Mouse (Mus musculus) layer of hippocampus, adult 9-11 months (tissue): ENCODE results near the gene Smg5.
"Not testable (repeated sequence)": the region's sequence is repeated elsewhere in the genome, so short reads cannot be mapped to it uniquely, and the experiment has no call there.

ENCODE experiments used
- DNase-seq: peaks from one replicate; pipeline ENCODE4 v3.0.0; 2022

Smg5 gene

DNA sequence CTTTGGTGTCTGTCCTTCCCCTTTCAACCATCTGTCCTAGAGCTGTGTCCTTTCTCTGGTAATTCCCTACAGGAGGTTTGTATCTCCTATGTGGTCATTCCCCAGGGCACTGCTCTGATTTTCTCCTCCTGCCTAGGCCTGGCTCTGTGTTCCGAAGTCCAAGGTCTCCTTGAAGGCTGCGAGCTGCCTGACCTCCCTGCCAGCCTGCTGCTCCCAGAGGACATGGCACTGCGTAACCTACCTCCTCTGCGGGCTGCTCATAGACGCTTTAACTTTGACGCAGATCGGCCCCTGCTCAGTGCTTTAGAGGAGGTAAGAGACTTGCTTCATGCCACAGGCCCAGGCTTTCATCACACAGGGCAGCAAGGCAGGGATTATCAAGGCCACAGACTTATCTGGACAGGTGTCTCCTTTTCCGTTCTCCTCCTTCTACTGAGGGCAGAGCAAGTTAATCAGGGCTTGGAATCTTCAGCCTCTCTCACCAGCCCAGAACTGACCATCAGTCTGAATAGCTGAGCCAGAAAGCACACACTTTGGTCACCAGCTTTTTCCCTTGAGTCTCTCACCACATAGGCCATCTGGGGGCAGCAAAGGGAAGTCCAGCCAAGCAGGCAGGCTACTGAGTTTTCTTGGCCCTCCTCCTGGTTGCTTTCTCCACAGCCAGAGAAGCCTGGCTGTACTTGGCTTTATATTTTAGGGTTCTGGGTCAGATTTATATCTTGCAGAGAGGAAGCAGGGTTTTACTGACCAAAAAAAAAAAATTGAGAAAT is 18.5 kb downstream of the Smg5 start:
- no peak for DNase-seq

DNA sequence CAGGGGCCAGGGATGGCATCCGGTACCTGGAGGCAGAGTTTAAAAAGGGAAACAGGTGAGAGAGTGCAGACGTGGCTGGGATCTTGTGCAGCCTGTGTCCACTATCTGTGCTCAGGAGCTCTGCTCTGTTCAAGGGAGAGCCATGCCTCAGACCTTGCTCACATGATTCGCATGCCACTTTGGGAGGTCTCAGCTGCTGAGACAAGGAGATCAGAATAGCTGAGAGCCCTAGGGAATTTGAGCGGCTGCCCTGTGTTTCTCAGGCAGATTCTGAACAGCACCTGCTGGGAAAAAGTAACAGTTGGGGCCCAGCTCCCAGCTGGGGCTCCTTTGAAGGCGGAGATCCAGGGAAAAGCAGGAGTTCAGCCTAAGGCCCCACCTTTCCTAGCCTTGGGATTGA is 23.5 kb downstream of the Smg5 start:
- no peak for DNase-seq

DNA sequence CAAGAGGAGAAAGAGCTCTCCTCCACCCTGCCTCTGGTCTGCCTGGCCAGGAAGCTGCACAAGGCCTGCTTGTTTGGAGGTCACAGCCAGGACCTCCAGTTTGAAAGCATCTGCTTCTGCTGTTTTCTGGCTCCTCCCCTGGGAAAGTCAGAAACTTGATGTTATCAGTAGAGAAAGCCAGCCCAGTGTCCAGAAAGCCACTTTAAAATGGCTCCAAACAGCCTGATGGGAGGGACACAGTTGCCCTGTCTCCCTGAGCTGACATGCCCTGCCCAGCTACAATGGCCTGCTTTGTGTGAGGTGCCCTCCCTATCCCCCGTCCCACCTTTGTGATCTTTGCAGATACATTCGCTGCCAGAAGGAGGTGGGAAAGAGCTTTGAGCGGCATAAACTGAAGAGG is 23.9 kb downstream of the Smg5 start:
- DNase-seq, result no peak

DNA sequence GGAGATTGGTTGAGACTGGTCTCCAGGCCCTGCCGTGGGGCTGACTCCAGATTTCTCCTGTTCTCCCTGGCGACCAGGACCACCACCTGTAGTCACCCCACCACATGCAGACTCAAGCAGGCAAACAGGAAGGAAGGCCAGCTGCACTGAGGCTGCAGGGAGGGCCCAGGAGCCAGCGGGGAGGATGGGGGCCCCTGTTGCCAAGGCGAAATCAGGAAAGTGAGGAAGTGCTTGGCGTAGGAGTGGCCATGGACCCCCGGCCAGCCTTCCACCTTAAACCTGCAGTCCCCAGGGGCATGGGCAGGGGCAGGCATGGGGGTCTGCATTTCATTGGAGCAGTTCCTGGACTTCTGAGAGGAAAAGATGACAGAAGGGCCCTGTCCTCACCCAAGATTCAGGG is 25.0 kb downstream of the Smg5 start:
- no peak for DNase-seq

DNA sequence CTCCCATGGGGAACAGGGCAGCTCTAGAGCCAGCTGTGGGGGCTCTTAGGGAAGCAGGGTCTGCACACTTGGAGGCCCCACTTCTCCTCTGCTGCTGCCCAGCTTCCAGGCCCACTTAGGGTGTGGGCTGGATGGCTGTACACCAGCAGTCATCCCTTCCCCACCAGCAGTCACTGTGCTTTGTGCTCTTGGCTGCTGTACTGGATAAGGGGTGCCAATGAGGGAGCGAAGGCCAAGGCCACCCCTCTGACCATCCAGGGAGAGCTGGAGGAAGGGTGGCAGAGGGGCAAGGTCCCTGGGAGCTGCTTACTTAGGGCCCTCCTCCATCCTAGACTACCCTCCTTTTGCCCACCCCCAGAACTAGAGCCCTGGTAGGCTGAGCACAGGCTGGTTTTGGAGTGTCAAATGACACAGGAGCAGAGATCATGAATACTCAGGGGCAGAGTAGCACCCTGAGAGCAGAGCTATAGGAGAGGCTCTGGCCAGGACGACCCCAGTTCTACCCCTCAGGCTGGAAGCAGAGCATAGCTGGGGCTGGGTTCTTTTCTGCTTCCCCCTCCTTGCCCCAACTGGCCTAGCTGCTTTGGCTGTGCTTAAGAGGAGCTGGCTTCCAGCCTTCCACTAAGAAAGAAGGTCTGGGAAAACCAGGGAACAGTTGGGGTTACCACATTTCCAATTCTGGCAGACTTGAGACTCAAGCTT is 25.7 kb downstream of the Smg5 start:
- DNase-seq, result no peak

DNA sequence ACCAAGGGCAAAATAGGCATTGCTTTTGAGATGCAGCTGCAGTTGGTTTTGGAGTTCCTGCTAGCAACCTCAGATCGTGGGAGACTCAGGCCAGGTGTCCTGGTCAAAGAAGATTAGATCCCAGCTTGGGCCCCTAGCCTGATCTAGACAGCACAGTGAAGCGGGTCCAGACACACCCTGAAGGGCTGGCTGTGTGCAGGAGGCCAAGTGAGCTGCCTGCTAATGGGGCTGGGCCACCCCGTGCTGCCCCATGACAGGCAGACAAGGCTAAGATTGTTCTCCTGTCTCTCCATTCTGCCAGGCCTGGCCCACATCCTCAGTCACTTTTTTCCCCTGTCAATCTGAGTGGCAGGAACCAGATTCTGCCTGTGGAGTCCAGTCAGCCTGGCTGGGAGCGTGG is 27.6 kb downstream of the Smg5 start:
- peak; percentile 82 for DNase-seq

DNA sequence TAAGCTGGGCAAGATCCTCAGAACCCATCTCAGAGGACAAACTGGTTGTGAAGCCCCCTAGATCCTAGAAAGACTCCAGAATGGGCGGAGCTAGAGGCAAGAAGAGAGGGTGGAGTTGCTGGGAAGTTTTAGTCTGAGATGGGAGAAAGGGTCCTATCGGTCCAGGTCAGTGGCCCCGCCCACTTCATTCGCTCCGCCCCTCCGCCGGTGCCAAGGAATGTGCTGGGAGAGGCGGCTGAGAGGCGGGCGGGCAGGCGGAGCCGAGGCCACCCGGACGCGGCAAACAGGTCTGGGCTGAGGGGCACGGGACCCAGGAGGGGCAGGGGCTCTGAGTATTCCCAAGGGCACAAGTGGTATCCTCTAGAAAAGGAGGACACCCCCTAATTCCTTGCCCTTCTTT is 28.3 kb downstream of the Smg5 start, which contains the start of gene Paqr6:
TSS of gene Paqr6 (plus strand) at position 248 of the 400 bp plus-strand sequence.
- no peak for DNase-seq

DNA sequence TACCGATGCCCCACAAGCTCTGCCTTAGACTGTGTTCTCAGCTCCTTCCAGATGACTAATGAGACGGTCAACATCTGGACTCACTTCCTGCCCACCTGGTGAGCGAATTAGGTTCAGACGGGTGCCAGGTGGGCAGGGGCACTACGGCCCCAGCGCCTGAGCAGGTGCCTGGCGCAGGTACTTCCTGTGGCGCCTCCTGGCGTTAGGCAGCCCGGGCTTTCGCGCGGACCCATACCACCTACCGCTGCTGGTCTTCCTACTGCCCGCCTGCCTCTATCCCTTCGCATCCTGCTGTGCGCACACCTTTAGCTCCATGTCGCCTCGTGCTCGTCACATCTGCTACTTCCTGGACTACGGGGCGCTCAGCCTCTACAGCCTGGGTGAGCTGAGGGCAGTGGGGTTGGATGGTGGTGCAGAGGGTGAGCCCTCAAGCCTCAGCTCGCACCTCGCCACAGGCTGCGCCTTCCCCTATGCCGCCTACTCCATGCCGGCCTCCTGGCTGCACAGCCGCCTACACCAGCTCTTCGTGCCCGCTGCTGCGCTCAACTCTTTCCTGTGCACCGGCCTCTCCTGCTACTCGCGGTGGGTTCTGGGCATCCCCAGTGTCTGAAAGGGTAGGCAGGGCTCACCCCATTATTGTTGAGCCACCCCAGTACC is 29.8 kb downstream of the Smg5 start:
- DNase-seq, result no peak

DNA sequence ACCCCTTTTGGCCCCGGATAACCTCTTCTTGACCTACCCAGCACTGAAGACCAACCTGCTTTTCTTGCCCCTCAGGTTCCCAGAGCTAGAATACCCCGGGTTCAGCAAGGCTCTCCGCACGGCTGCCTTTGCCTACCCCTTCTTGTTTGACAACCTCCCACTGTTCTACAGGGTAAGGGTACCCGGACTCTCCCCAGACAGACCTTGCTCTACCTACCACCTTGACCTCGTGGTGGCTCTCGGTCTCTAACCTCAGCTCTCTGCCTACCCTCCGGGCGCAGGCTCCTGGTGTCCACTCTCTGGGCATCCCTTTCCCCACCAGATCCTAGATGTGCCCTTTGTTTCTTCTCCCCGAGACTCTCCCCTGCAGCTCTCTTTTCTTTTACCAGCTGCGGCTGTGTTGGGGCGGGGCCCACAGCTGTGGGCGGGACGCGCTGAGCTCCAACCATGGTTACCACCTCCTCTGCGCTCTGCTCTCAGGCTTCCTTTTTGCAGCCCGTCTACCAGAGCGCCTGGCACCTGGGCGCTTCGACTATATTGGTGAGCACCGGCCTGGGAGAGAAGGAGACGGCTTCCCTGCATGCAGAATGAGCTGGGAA is 30.9 kb downstream of the Smg5 start:
- peak; percentile 66 for DNase-seq

DNA sequence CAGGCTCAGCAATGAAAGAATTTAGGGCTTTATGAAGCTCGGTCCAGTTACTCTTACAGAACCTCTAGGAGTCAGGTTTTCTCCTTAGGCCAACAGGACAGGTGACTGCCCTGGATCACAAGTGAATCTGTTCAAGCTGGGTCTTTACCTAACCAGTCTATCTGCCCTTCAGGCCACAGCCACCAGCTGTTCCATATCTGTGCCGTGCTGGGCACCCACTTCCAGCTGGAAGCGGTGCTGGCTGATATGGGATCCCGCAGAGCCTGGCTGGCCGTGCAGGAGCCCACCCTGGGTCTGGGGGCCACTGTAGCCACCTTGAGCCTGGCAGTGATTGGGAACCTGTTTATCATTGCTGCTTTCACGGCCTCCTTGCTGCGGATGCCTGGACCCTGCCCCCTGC is 31.5 kb downstream of the Smg5 start:
- DNase-seq, result not testable (repeated sequence)

DNA sequence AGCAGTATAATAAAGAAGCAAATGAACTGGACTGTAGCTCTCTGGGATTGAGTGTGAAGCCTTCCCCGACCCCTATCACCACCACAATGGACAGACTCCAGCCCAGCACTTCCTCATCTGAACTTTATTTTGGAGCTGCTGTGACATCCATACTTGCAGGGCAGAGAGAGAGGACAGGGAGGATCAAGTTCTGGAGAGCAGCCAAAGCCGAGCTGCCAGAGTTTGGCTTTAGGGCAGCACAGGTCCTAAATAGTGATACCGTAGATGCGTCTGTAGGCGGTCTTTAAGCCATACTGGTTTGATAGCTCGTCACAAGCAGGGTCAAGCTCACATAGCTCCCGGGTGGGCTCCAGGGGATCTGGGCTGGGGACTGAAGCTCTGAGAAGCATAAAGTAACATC is 32.5 kb downstream of the Smg5 start:
- not testable (repeated sequence) for DNase-seq

DNA sequence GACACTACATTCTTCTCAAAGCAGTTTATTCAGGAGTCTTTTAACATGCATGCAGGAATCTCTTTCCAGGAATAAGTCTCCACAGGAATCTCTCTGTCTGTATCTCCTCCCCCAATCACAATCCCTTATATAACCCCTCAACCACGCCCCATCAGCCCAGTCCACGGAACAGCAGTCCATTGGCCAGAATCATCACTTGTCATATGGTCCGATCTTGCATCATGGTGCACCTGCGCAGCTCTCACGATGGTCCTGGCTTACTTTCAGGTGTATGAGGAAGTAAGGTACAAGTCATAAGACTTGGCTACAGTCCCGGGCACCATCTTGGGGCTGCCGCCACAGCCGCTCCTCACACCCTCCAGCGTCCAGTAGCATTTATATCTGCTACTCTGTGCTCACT is 36.6 kb downstream of the Smg5 start, which contains the start of gene Bglap3:
TSS of gene Bglap3 (minus strand) at position 101 of the 400 bp plus-strand sequence.
- DNase-seq, result not testable (repeated sequence)

DNA sequence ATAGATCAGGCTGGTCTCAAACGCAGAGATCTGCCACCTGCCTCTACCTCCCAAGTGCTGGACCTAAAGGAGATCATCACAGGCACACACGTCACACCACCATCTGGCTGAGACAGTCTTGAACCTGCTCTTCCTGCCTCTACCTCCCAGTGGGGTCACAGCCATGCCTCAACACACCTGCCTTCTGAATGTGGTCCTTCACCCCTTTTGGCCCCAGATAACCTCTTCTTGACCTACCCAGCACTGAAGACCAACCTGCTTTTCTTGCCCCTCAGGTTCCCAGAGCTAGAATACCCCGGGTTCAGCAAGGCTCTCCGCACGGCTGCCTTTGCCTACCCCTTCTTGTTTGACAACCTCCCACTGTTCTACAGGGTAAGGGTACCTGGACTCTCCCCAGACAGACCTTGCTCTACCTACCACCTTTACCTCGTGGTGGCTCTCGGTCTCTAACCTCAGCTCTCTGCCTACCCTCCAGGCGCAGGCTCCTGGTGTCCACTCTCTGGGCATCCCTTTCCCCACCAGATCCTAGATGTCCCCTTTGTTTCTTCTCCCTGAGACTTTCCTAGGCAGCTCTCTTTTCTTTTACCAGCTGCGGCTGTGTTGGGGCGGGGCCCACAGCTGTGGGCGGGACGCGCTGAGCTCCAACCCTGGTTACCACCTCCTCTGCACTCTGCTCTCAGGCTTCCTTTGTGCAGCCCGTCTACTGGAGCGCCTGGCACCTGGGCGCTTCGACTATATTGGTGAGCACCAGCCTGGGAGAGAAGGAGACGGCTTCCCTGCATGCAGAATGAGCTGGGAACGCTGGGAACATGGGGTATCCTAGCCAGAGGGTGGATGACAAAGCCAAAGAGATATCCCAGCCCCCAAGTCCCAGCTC is 39.9 kb downstream of the Smg5 start:
- DNase-seq, result not testable (repeated sequence)

DNA sequence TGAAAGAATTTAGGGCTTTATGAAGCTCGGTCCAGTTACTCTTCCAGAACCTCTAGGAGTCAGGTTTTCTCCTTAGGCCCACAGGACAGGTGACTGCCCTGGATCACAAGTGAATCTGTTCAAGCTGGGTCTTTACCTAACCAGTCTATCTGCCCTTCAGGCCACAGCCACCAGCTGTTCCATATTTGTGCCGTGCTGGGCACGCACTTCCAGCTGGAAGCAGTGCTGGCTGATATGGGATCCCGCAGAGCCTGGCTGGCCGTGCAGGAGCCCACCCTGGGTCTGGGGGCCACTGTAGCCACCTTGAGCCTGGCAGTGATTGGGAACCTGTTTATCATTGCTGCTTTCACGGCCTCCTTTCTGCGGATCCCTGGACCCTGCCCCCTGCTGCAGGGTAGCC is 40.6 kb downstream of the Smg5 start:
- DNase-seq, result not testable (repeated sequence)

DNA sequence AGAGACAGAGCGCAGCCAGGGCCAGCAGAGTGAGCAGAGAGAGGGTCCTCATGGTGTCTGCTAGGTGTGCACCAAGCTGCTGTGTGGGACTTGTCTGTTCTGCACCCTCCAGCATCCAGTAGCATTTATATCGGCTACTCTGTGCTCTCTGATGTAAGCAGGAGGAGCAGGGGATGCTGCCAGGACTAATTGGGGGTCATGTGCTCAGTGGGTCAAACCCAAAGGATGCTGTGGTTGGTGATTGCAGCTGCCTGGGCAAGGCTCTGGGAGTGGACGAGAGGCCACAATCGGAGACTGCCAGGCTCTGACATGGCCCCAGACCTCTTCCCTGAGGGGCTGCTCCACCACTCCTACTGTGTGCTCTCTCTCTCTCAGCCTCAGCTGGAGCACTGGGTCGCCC is 42.5 kb downstream of the Smg5 start, which contains the start of gene Bglap2:
TSS of gene Bglap2 (minus strand) at position 101 of the 400 bp plus-strand sequence.
- not testable (repeated sequence) for DNase-seq

DNA sequence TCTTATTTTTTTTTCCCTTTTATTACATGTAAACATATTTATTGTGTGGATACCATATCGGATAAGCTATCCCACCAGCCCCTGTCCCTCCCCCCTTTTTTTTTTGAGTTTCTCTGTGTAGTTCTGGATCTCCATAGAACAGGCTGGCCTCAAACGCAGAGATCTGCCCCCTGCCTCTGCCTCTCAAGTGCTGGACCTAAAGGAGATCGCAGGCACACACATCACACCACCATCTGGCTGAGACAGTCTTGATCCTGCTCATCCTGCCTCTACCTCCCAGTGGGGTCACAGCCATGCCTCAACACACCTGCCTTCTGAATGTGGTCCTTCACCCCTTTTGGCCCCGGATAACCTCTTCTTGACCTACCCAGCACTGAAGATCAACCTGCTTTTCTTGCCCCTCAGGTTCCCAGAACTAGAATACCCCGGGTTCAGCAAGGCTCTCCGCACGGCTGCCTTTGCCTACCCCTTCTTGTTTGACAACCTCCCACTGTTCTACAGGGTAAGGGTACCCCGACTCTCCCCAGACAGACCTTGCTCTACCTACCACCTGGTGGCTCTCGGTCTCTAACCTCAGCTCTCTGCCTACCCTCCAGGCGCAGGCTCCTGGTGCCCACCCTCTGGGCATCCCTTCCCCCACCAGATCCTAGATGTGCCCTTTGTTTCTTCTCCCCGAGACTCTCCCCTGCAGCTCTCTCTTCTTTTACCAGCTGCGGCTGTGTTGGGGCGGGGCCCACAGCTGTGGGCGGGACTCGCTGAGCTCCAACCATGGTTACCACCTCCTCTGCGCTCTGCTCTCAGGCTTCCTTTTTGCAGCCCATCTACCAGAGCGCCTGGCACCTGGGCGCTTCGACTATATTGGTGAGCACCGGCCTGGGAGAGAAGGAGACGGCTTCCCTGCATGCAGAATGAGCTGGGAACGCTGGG is 45.6 kb downstream of the Smg5 start:
- DNase-seq, result not testable (repeated sequence)

DNA sequence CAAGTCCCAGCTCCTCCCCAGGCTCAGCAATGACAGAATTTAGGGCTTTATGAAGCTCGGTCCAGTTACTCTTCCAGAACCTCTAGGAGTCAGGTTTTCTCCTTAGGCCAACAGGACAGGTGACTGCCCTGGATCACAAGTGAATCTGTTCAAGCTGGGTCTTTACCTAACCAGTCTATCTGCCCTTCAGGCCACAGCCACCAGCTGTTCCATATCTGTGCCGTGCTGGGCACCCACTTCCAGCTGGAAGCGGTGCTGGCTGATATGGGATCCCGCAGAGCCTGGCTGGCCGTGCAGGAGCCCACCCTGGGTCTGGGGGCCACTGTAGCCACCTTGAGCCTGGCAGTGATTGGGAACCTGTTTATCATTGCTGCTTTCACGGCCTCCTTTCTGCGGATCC is 46.3 kb downstream of the Smg5 start:
- not testable (repeated sequence) for DNase-seq

DNA sequence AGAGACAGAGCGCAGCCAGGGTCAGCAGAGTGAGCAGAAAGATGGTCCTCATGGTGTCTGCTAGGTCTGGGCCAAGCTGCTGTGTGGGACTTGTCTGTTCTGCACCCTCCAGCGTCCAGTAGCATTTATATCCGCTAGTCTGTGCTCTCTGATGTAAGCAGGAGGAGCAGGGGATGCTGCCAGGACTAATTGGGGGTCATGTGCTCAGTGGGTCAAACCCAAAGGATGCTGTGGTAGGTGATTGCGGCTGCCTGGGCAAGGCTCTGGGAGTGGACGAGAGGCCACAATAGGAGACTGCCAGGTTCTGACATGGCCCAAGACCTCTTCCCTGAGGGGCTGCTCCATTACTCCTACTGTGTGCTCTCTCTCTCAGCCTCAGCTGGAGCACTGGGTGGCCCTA is 48.3 kb downstream of the Smg5 start, which contains the start of gene Bglap:
TSS of gene Bglap (minus strand) at position 101 of the 400 bp plus-strand sequence.
- no peak for DNase-seq

DNA sequence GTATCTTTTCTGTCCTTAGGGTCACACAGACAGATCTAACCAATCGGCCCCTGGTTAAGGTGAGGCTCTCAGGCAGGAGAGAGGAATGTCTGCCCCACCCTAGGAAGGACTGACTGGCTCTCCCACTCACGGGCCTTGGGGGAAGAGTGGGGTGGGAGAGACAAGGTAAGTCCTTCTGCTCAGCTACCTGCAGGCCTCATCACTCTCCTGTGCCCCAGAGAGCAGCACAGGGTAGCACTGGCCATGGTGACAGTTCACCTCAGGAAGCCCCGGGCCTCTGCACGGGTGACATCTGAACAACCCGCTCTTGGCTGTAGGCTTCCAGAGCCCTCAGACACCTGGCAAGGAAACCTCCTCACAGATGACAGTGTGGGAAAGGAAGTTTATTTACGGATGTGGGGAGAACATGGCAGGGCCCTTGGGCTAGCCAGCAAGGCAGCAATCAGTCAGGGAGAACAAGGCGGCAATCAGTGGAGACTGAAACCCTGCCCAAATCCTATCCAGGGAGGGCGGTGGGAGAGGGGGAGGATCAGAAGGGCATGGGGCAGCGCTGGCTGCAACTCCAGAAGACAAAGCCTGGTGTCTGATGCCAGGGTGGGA is 57.8 kb downstream of the Smg5 start:
- no peak for DNase-seq

DNA sequence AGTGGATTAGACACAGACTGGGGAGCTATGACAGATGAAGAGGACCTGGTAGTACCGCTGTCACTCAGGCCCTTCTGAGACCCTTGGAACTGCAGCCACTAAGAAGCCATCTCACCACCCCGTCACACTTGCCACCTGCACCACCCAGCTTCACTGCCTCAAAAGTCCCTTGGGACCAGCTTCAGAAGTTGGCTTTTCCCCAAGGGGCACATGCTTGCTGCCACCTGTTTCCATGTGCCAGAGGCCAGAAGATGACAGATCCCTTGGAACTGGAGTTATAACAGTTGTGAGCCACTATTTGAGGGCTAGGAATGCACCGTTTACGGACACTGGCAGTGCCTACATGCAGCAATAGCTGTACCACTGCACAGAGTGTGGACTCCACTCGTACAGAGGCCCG is 59.2 kb downstream of the Smg5 start:
- DNase-seq, result no peak

DNA sequence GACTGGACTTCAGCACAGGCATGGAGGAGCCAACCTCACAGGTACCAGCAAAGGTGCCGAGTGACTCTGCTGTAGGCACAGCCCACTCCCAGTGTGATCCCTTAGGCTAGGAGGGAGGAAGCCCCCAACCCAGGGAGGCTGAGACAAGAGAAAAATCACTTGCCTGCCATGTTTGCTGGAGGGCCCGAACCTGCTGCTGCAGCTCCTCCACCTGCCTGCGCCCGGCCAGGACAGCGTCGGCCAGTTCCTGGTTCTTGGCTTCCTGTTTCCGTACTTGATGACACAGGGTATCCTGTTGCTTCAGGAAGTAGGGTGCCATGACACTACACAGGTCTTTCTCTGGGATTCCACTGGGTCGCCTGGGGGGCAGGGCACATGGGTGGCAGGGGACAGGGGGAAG is 59.7 kb downstream of the Smg5 start:
- DNase-seq, result no peak
